Mouse (Mus musculus): ENCODE data around the gene Abhd16a. TPM values are rescaled to one million over a fixed set of nuclear protein-coding genes. Genes with fewer than 3 reads are reported as not detected.
"Not testable (repeated sequence)": the region's sequence is repeated elsewhere in the genome, so short reads cannot be mapped to it uniquely, and the experiment has no call there.

Abhd16a gene
- polyA plus RNA-seq, 1 experiment from 2014 or later = 69.8 TPM

DNA sequence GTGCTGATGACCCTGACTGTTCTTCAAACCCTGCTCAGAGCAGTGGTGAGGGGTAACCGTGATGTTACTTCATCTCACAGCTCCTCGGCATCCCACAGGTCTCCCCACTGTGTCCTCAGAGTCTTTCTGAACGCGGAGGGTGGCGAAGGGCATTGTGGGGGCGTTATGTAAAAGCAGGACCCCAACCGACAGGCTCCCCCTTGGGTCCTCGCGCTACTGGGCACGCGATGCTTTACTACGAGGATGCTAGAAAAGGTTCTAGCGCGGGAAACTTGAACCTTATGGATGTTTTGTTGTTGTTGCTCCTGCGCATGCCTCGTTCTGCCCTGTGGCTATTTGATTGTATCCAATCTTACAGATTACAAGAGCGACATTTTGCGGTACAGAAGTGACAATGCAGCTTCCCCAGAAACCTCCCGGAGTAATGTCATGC is 32.8 kb downstream of the Abhd16a start, which contains the start of gene Csnk2b:
Gene Csnk2b (minus strand): TSS at position 183 of the 433 bp plus-strand sequence.
- peak within 1 kb of the TSS; percentile 97 for H3K4me3 ChIP-seq
- under 1% methylated on average over 19 of the region's 19 CpGs for WGBS

DNA sequence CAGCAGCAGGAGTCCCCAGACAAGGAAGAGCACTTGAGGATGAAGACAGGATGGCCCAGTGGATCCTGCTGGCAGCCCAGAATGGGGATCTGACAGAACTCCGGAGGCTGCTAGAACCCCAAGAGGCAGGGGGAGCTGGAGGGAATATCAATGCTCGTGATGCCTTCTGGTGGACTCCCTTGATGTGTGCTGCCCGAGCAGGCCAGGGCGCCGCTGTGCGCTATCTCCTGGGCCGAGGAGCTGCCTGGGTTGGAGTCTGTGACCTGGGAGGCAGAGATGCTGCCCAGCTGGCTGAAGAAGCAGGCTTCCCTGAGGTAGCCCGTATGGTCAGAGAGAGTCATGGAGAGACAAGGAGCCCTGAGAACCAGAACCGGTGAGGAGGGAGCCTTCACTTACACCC is 34.2 kb downstream of the Abhd16a start:
- 88% methylated on average over 9 of the region's 9 CpGs for WGBS
- peaks cover 44% of the 10 kb centered on the region for H3K36me3 ChIP-seq
- H3K9me3 ChIP-seq; H3K4me3 ChIP-seq; DNase-seq (ENCODE audit: low spot score); H3K27ac ChIP-seq; H3K27me3 ChIP-seq (ENCODE audit: insufficient read depth, poor library complexity, severe bottlenecking): not testable (repeated sequence)
- peaks cover 45% of the 10 kb centered on the region for H3K4me1 ChIP-seq

More for the DNA sequence above, 32.8 kb downstream of the Abhd16a start, which contains the start of gene Csnk2b:
- H3K4me1 ChIP-seq = peaks cover 35% of the 10 kb centered on the region
- H3K27ac ChIP-seq = peak within 1 kb of the TSS; percentile 94
- H3K36me3 ChIP-seq = peaks cover 48% of the 10 kb centered on the region
- no peak for DNase-seq (ENCODE audit: low spot score)
- no peaks in the 10 kb centered on the region for H3K27me3 ChIP-seq (ENCODE audit: insufficient read depth, poor library complexity, severe bottlenecking)
- no peaks in the 10 kb centered on the region for H3K9me3 ChIP-seq

DNA sequence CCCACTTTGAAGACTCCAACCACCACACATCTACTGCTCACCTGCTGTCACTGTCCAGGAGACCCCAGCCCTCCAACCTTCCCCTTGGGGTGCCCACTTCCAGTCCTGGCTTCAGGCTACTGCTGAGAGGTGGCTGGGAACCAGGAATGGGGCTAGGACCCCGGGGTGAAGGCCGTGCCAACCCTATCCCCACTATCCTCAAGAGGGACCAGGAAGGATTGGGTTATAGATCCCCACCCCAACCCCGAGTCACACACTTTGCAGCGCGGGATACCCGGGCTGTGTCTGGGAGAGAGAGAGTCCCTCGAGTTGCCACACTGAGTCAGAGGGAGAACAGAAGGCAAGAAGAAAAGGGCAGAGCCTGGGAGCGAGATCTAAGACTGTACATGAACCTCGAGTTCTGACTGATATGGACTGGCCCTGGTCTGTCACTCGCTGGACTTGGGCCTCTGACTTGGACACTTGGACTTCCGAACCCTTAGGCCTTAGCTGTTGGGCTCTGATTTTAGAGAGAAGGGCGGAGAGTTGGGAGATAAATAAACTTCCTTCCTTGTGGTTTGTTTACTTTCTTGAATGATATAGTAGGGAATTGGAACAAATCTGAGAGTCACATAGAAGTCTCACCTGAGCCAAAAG is 35.3 kb downstream of the Abhd16a start:
- H3K27me3 ChIP-seq (ENCODE audit: insufficient read depth, poor library complexity, severe bottlenecking); H3K27ac ChIP-seq; H3K9me3 ChIP-seq; H3K4me3 ChIP-seq; DNase-seq (ENCODE audit: low spot score): not testable (repeated sequence)
- Histone ChIP-seq H3K36me3 (peaks cover 41% of the 10 kb centered on the region), H3K4me1 (peaks cover 53% of the 10 kb centered on the region)
- WGBS = 92% methylated on average over 12 of the region's 12 CpGs

DNA sequence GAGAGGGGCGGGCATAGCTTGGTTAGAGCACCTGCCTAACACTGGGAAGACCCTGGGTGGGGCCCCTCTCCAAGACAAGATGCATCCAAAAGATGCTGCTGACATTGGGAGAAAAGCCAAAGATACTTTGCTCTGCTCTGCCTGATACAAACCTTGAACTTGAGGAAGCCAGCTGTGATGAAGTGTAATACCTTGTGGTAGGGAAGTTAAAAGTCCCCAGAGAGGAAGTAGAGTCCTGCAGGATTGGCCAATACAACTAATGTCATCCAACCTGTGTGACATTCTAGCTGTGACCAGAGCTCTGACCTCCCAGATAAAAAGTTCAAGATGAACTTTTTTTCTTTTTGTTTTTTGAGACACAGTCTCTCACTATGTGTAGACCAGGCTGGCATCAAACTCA is 36.0 kb downstream of the Abhd16a start:
- 93% methylated on average over 1 of the region's 1 CpGs for WGBS
- H3K4me3 ChIP-seq = no peak overlapping the region
- H3K36me3 ChIP-seq = peaks cover 39% of the 10 kb centered on the region
- no peak for DNase-seq (ENCODE audit: low spot score)
- no peaks in the 10 kb centered on the region for H3K27me3 ChIP-seq (ENCODE audit: insufficient read depth, poor library complexity, severe bottlenecking)
- H3K27ac ChIP-seq = no peak overlapping the region
- H3K4me1 ChIP-seq = peaks cover 50% of the 10 kb centered on the region
- H3K9me3 ChIP-seq = no peaks in the 10 kb centered on the region

DNA sequence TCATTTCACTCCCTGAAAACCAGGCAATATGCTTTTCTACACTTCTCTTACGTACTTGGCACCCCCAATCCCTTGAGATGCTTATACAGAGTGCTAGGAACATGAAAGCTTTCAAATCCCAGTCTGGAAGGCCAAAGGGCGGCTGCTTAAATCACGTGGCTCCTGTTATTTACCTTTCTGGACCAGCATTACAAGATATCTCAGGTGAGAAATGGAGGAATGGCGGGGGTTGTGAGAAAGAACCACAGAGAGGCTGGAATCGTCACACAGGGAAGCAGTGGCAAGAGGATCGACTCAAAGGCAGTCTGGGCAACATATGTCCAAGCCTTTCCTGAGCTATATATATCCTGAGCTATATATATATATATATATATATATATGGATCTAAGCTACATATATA is 36.5 kb downstream of the Abhd16a start:
- peak overlapping the region; percentile 78; the same call in 1 of the 2 replicates for H3K27ac ChIP-seq
- 25% methylated on average over 6 of the region's 6 CpGs for WGBS

DNA sequence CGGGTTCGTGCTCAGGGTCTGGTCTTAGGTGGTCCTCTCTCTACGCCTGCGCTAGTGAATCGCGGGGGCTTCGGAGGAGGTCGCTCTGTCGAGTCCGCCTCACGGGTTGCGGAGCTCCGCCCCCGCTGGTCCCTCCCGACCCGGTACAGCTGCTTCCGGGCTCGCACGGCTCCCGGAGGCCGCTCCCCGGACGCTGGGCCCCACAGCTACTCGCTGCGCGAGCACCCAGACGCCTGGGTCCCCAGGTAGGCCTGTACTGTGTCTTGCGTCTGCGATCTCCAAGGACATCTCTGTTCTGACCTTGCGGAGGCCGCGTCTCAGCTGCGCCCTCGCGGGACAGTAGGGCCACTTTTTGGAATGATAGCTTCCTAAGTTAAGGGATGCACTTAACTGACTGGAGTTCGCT is 37.1 kb downstream of the Abhd16a start, which contains the start of gene D17H6S53E:
Gene D17H6S53E (plus strand): TSS at position 168 of the 406 bp plus-strand sequence.
- WGBS = under 1% methylated on average over 36 of the region's 36 CpGs

More for the DNA sequence above, 36.5 kb downstream of the Abhd16a start:
- Histone ChIP-seq H3K4me3 (peak overlapping the region; percentile 81), H3K27me3 (ENCODE audit: insufficient read depth, poor library complexity, severe bottlenecking) (no peaks in the 10 kb centered on the region), H3K36me3 (peaks cover 42% of the 10 kb centered on the region), H3K9me3 (no peaks in the 10 kb centered on the region), H3K4me1 (peaks cover 45% of the 10 kb centered on the region)
- no peak for DNase-seq (ENCODE audit: low spot score)

DNA sequence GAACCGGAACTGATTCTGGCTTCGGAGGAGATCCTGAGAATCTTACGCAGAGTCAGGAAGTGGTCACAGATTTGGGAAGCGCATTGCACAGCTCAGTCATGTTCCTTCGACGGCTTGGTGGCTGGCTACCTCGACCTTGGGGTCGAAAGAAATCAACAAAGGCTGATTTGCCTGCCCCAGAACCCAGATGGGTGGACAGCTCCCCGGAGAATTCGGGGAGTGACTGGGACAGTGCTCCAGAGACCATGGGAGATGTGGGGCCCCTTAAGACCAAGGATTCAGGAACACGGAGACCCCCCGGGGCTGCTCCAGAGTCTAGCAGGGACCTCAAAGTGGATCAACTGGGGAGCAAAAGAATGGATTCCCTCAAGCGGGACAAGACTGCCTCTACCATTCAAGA is 38.0 kb downstream of the Abhd16a start:
- 70% methylated on average over 13 of the region's 13 CpGs for WGBS
- Histone ChIP-seq H3K9me3 (no peaks in the 10 kb centered on the region), H3K4me1 (peaks cover 43% of the 10 kb centered on the region), H3K27ac (peak overlapping the region; percentile 93), H3K27me3 (ENCODE audit: insufficient read depth, poor library complexity, severe bottlenecking) (no peaks in the 10 kb centered on the region), H3K4me3 (peak overlapping the region; percentile 81), H3K36me3 (peaks cover 47% of the 10 kb centered on the region)
- DNase-seq (ENCODE audit: low spot score) = no peak

More for the DNA sequence above, 37.1 kb downstream of the Abhd16a start, which contains the start of gene D17H6S53E:
- Histone ChIP-seq H3K36me3 (peaks cover 47% of the 10 kb centered on the region), H3K27me3 (ENCODE audit: insufficient read depth, poor library complexity, severe bottlenecking) (no peaks in the 10 kb centered on the region), H3K9me3 (no peaks in the 10 kb centered on the region), H3K27ac (peak within 1 kb of the TSS; percentile 93), H3K4me3 (peak within 1 kb of the TSS; percentile 81), H3K4me1 (peaks cover 45% of the 10 kb centered on the region)
- DNase-seq (ENCODE audit: low spot score) = peak; percentile 90

DNA sequence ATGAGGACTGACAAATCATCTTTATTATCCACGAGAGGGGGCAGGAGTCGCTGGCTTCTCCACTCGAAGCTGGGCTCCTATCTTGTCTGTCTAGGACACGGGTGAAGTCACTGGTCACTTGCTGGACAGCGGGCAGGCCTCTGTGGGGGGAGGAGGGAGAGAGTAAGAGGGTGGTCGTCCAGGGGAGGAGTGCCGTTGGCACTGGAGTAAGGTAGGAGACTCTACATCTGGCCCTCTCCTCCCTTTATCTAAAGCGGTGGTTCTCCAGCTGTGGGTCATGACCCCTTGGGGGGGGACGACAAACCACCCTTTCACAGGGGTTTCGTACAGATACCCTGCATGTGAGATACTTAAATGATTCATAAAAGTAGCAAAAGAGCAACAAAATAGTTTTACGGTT is 39.9 kb downstream of the Abhd16a start:
- H3K27me3 ChIP-seq (ENCODE audit: insufficient read depth, poor library complexity, severe bottlenecking) = no peaks in the 10 kb centered on the region
- WGBS = 65% methylated on average over 11 of the region's 11 CpGs
- H3K4me3 ChIP-seq = no peak overlapping the region
- H3K36me3 ChIP-seq = peaks cover 38% of the 10 kb centered on the region
- no peak overlapping the region for H3K27ac ChIP-seq
- DNase-seq (ENCODE audit: low spot score) = no peak
- H3K4me1 ChIP-seq = peaks cover 36% of the 10 kb centered on the region
- no peaks in the 10 kb centered on the region for H3K9me3 ChIP-seq

DNA sequence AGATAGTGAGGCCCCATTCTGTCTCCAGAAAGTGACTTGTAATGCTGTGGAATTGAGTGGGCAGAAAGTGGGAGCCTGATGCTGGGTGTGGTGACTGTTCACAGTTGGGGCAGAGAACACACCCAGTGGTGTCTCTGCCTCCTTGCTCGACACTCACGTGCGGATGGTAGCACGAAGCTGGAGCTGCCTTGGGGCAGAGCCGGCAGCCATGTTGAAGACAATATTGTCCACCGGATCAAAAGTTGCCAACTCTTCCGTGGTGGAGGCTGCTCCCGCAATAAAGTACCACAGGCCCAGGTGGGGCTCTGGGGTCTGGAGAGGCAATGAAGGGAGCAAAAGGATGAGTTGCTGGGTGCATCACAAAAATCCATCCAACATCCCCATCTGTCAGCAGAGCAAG is 42.0 kb downstream of the Abhd16a start:
- DNase-seq (ENCODE audit: low spot score) = no peak
- Histone ChIP-seq H3K36me3 (peaks cover 27% of the 10 kb centered on the region), H3K9me3 (no peaks in the 10 kb centered on the region), H3K4me1 (peaks cover 27% of the 10 kb centered on the region), H3K27ac (no peak overlapping the region), H3K4me3 (no peak overlapping the region), H3K27me3 (ENCODE audit: insufficient read depth, poor library complexity, severe bottlenecking) (no peaks in the 10 kb centered on the region)
- WGBS = 86% methylated on average over 8 of the region's 8 CpGs

DNA sequence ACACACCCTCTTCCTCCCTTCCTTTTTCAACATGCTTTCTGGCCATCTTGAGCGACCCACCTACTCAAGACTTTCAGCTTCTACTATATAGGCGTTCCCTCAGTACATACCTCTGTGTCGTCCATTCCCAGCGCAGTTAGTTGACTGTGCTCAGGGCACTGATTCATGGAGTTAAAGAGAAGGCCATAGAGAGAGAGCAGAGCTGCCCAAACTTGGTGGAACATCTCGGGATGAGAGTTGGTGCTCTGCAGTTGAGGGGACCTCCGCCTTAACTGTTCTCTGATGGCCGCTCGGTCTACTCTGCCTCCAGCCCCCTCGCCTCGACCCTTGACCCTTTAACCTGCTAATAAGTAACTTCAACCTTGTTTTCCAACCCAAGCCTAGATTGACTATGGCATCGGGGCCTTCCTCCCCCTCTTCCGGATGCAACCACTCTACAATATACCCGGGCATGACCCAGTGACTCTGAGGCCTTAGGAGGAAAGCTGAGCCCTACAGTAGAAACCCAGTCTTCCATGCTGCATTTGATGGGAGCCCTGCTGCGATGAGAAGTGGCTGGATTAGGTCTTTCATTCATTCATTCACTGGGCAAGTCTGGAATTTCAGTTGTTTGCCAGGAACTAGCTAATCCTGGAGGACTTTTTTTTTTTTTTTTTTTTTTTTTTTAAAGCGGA is 42.6 kb downstream of the Abhd16a start, which contains the start of gene Apom:
Gene Apom (minus strand): TSS at position 551 of the 674 bp plus-strand sequence.
- H3K36me3 ChIP-seq = peaks cover 27% of the 10 kb centered on the region
- H3K27ac ChIP-seq = no peak within 1 kb of the TSS
- no peak within 1 kb of the TSS for H3K4me3 ChIP-seq
- DNase-seq (ENCODE audit: low spot score) = no peak
- peaks cover 26% of the 10 kb centered on the region for H3K4me1 ChIP-seq
- WGBS = 77% methylated on average over 15 of the region's 15 CpGs
- no peaks in the 10 kb centered on the region for H3K9me3 ChIP-seq
- H3K27me3 ChIP-seq (ENCODE audit: insufficient read depth, poor library complexity, severe bottlenecking) = no peaks in the 10 kb centered on the region

DNA sequence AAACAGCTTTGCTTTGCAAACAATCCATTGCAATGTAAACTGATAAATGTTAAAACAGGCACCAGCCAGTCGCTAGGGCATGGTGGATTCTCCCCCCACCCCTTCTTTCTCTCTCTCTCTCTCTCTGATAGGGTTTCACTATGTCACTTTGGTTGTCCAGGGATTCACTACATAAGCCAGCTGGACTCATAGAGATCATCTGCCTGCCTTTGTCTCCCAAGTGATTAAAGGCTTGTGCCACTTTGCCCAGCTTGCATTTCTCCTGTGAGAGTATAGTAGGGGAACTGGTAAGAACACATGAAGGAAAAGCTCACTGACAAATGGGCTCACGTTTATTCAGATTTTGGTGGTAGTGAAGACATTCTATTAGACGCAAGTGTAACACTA is 43.1 kb downstream of the Abhd16a start:
- H3K4me3 ChIP-seq = no peak overlapping the region
- H3K36me3 ChIP-seq = peaks cover 27% of the 10 kb centered on the region
- H3K4me1 ChIP-seq = peaks cover 26% of the 10 kb centered on the region
- H3K27me3 ChIP-seq (ENCODE audit: insufficient read depth, poor library complexity, severe bottlenecking) = no peaks in the 10 kb centered on the region
- WGBS = 71% methylated on average over 3 of the region's 3 CpGs
- H3K27ac ChIP-seq = no peak overlapping the region
- no peak for DNase-seq (ENCODE audit: low spot score)
- H3K9me3 ChIP-seq = no peaks in the 10 kb centered on the region

DNA sequence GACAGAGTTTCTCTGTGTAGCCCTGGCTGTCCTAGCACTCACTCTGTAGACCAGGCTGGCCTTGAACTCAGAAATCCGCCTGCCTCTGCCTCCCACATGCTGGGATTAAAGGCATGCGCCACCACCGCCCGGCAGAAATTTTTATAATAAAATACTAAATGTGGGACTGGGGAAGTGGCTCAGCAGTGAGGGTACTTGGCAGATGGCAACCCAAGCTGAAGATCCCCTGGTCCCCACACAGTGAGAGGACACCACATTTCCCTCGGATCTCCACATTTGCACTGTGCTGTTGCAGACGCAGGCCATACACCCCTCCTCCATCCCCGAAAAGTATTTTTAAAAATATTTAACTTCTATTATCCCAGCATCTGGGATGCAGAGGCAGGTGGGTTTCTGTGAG is 44.5 kb downstream of the Abhd16a start:
- no peak overlapping the region for H3K27ac ChIP-seq
- H3K4me3 ChIP-seq = no peak overlapping the region
- DNase-seq (ENCODE audit: low spot score) = no peak
- H3K27me3 ChIP-seq (ENCODE audit: insufficient read depth, poor library complexity, severe bottlenecking) = no peaks in the 10 kb centered on the region
- WGBS = 88% methylated on average over 7 of the region's 7 CpGs
- no peaks in the 10 kb centered on the region for H3K9me3 ChIP-seq
- H3K4me1 ChIP-seq = peaks cover 19% of the 10 kb centered on the region
- peaks cover 26% of the 10 kb centered on the region for H3K36me3 ChIP-seq

Measured in heart, embryonic 10.5 days (tissue).